Mouse (Mus musculus) retina, postnatal 1 day (tissue): ENCODE results near the gene Kcng1.

Experiments
- DNase-seq: peaks from one replicate; pipeline ENCODE4 v3.0.0-alpha.2; 2012

Kcng1 gene

GRCm38 (mm10) chr2:168259046-168259445 lies 22.5 kb downstream of the Kcng1 start:
- no peak for DNase-seq

GRCm38 (mm10) chr2:168257188-168257587 lies 24.3 kb downstream of the Kcng1 start:
- no peak for DNase-seq

- no peak for DNase-seq
Observed at GRCm38 (mm10) chr2:168256506-168256905, 25.0 kb downstream of the Kcng1 start.

- DNase-seq: no peak
Observed at GRCm38 (mm10) chr2:168253822-168254221, 27.7 kb downstream of the Kcng1 start.

- DNase-seq: peak; percentile 78
Observed at GRCm38 (mm10) chr2:168252639-168253292, 28.8 kb downstream of the Kcng1 start.

- peak; percentile 86 for DNase-seq
Observed at GRCm38 (mm10) chr2:168250270-168250669, 31.3 kb downstream of the Kcng1 start.

GRCm38 (mm10) chr2:168248856-168249245 lies 32.7 kb downstream of the Kcng1 start:
- DNase-seq: peak; percentile 66

- no peak for DNase-seq
Observed at GRCm38 (mm10) chr2:168248167-168248855, 33.2 kb downstream of the Kcng1 start.

- no peak for DNase-seq
Observed at GRCm38 (mm10) chr2:168245571-168245970, 36.0 kb downstream of the Kcng1 start.

- DNase-seq: no peak
Observed at GRCm38 (mm10) chr2:168243278-168243677, 38.3 kb downstream of the Kcng1 start.

GRCm38 (mm10) chr2:168242841-168243240 lies 38.7 kb downstream of the Kcng1 start:
- DNase-seq: no peak

- DNase-seq: no peak
Observed at GRCm38 (mm10) chr2:168238335-168238734, 43.2 kb downstream of the Kcng1 start.

- DNase-seq: no peak
Observed at GRCm38 (mm10) chr2:168233286-168233685, 48.2 kb downstream of the Kcng1 start.

GRCm38 (mm10) chr2:168231471-168231829 lies 50.1 kb downstream of the Kcng1 start:
- no peak for DNase-seq

GRCm38 (mm10) chr2:168230773-168231470 lies 50.6 kb downstream of the Kcng1 start:
- peak; percentile 31 for DNase-seq

GRCm38 (mm10) chr2:168230026-168230728 lies 51.4 kb downstream of the Kcng1 start, which contains the start of the genes Gm20716, Dpm1 and Mocs3:
TSS of gene Gm20716 (minus strand) at chr2:168230364.
TSS of gene Dpm1 (minus strand) at chr2:168230591.
TSS of gene Mocs3 (plus strand) at chr2:168230622.
- peak; percentile 95 for DNase-seq

- no peak for DNase-seq
Observed at GRCm38 (mm10) chr2:168229116-168230025, 52.2 kb downstream of the Kcng1 start.

GRCm38 (mm10) chr2:168223326-168223725 lies 58.2 kb downstream of the Kcng1 start:
- no peak for DNase-seq

- no peak for DNase-seq
Observed at GRCm38 (mm10) chr2:168213788-168214397, 67.6 kb downstream of the Kcng1 start.
